Mouse (Mus musculus) heart, adult 2 months (tissue): Measurements from ENCODE around the gene Ltf.

Source experiments
- CTCF ChIP-seq: fragments of 200-600 bp; IDR thresholded peaks from 2 replicates; pipeline ENCODE4 v1.8.1; 2022; ENCODE audit warnings: antibody characterized with exemption, mild to moderate bottlenecking, moderate library complexity
- EP300 ChIP-seq: fragments of 200-500 bp; IDR thresholded peaks from 2 replicates; pipeline ENCODE4 v1.6.1; 2011; ENCODE audit warnings: low read depth, low read length, control low read depth; ENCODE audit not compliant: insufficient read depth
- POLR2A ChIP-seq: fragments of 200-500 bp; IDR thresholded peaks from 2 replicates; pipeline ENCODE4 v1.6.1; 2011; ENCODE audit warnings: mild to moderate bottlenecking, low read depth, low read length, control low read depth; ENCODE audit not compliant: insufficient read depth

- TF ChIP-seq CTCF: no peak
- TF ChIP-seq POLR2A: no peak
- TF ChIP-seq EP300: no peak
Measured at GRCm38 (mm10) chr9:111085329-111085728, 66.3 kb downstream of the Ltf start.
